Mouse (Mus musculus): ENCODE data around the gene Dhrs7c.

GRCm38 (mm10) chr11:67790182-67790581 lies 7.8 kb upstream of the Dhrs7c start:
- TF ChIP-seq POLR2A (IDR thresholded peaks at IDR 0.05; ENCODE audit: borderline replicate concordance, extremely low read depth, low read depth, low read length) = no peak
- TF ChIP-seq CTCF (IDR thresholded peaks at IDR 0.05; ENCODE audit: insufficient read depth, low read length) = no peak

Measured in lung, adult 2 months (tissue).